Mouse (Mus musculus) bone marrow macrophage, adult 2 months (primary cell): ENCODE data around the gene Tars2. TPM values are rescaled to one million over a fixed set of nuclear protein-coding genes. Genes with fewer than 3 reads are reported as not detected.
"Not testable (repeated sequence)": the region's sequence is repeated elsewhere in the genome, so short reads cannot be mapped to it uniquely, and the experiment has no call there.

Experiments
- H3K27ac ChIP-seq: 2 replicates; pipeline ENCODE4 v1.5.1; 2012; ENCODE audit warnings: low read depth, low read length; ENCODE audit not compliant: insufficient read depth
- H3K4me1 ChIP-seq: 2 replicates; pipeline ENCODE4 v1.6.1; 2012; ENCODE audit warnings: low read length; ENCODE audit not compliant: control insufficient read depth, insufficient read depth
- H3K4me3 ChIP-seq: 2 replicates; pipeline ENCODE4 v1.5.1; 2012; ENCODE audit warnings: mild to moderate bottlenecking, low read length, moderate library complexity; ENCODE audit not compliant: insufficient read depth
- CTCF ChIP-seq: IDR thresholded peaks from 2 replicates; pipeline ENCODE4 v1.5.1; 2012; ENCODE audit warnings: low read depth, mild to moderate bottlenecking, low read length, moderate library complexity
- POLR2A ChIP-seq: IDR thresholded peaks from 2 replicates; pipeline ENCODE4 v1.6.1; 2012; ENCODE audit warnings: mild to moderate bottlenecking, low read depth, low read length, borderline replicate concordance
- polyA plus RNA-seq: library from polyadenylated mRNA; stranded (reverse); fragments of >200 nt; gene quantifications from 2 replicates; pipeline ENCODE4 v1.2.4, GENCODE M21; 2012; ENCODE audit not compliant: missing spikeins, insufficient read depth, insufficient read length

Tars2 gene
- polyA plus RNA-seq, 1 experiment, result 27.8 TPM

- TF ChIP-seq CTCF (no peak), POLR2A (no peak)
- Histone ChIP-seq H3K27ac (no peak overlapping the region), H3K4me1 (peaks cover 14% of the 10 kb centered on the region), H3K4me3 (no peak overlapping the region)
Observed at GRCm38 (mm10) chr3:95701877-95702540, 58.0 kb downstream of the Tars2 start.

DNA sequence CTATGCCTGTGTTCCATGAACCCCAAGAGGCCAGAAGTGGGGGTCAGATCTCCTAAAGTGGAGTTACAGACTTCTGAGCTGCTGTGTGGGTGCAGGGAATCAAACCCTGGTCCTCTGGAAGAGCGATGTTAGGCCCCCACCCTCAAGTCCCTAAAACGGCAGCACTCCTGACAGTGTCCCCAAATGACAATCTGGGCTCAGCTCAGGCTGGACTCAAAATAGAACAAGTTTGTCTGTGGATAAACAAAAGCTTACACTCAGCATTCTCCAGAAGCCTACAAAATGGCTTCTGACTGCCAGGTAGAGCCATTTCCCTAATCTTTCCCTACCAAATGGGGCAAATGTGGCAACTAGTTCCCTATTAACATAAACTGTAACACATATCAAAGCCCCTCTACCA lies 58.9 kb downstream of the Tars2 start:
- H3K4me1 ChIP-seq, result peaks cover 8% of the 10 kb centered on the region
- H3K4me3 ChIP-seq, result no peak overlapping the region
- H3K27ac ChIP-seq, result no peak overlapping the region
- TF ChIP-seq POLR2A (no peak), CTCF (no peak)

DNA sequence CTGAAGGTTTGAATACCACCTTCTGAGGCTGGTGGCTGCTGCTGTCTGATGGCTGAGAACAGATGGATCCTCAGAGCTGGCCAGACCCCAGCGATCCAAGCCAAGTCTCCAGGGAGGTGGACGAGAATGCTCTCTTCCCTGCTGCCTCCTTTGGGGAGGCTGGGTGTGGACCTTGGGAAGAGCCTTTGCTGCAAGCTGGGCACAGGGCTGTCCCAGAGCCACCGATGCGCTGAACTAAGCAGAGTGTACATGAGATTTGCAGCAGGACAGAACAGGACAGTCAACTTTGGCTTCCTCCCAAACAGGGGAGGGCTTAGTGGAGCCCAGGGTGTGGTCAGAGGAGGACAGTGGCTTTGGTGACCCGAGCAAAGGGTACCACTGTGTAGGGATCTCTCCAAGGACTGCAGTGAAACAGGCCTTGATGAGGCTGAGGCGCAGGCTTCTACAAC lies 59.7 kb downstream of the Tars2 start:
- H3K4me3 ChIP-seq, result no peak overlapping the region
- no peak for TF ChIP-seq POLR2A
- no peak for TF ChIP-seq CTCF
- no peak overlapping the region for H3K27ac ChIP-seq
- H3K4me1 ChIP-seq, result peaks cover 8% of the 10 kb centered on the region; the same call in 1 of the 2 replicates

GRCm38 (mm10) chr3:95698286-95698685 lies 61.7 kb downstream of the Tars2 start:
- no peak overlapping the region for H3K4me3 ChIP-seq
- H3K27ac ChIP-seq, result no peak overlapping the region
- TF ChIP-seq CTCF (no peak), POLR2A (no peak)
- H3K4me1 ChIP-seq, result peaks cover 26% of the 10 kb centered on the region

DNA sequence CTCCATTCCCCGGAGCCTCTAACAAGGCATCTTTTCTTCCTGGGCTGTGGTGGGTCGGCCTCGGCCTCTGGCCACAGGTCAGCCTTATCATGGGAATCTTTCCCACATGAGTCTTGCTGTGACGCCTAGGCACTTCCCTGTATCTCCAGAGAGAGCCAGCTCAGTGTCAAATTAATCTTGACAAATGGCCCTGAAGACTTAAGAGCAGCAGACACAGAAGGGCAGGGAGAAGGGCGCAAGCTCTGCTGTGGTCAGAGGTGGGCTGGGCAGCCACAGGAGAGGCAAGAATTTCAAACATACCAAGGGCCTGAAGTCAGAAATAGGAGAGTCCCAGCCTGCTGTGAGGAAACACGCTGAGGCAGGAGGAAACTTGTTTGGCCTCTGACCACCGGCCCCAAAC lies 63.6 kb downstream of the Tars2 start:
- no peak for TF ChIP-seq CTCF
- no peak for TF ChIP-seq POLR2A
- Histone ChIP-seq H3K4me3 (no peak overlapping the region), H3K27ac (no peak overlapping the region), H3K4me1 (peaks cover 30% of the 10 kb centered on the region)

- Histone ChIP-seq H3K27ac (no peak overlapping the region), H3K4me1 (peaks cover 28% of the 10 kb centered on the region), H3K4me3 (no peak overlapping the region)
- no peak for TF ChIP-seq CTCF
- TF ChIP-seq POLR2A, result no peak
Observed at GRCm38 (mm10) chr3:95695796-95696195, 64.2 kb downstream of the Tars2 start.

GRCm38 (mm10) chr3:95694808-95695703 lies 65.0 kb downstream of the Tars2 start:
- TF ChIP-seq CTCF (no peak), POLR2A (no peak)
- no peak overlapping the region for H3K27ac ChIP-seq
- peaks cover 28% of the 10 kb centered on the region for H3K4me1 ChIP-seq
- no peak overlapping the region for H3K4me3 ChIP-seq

DNA sequence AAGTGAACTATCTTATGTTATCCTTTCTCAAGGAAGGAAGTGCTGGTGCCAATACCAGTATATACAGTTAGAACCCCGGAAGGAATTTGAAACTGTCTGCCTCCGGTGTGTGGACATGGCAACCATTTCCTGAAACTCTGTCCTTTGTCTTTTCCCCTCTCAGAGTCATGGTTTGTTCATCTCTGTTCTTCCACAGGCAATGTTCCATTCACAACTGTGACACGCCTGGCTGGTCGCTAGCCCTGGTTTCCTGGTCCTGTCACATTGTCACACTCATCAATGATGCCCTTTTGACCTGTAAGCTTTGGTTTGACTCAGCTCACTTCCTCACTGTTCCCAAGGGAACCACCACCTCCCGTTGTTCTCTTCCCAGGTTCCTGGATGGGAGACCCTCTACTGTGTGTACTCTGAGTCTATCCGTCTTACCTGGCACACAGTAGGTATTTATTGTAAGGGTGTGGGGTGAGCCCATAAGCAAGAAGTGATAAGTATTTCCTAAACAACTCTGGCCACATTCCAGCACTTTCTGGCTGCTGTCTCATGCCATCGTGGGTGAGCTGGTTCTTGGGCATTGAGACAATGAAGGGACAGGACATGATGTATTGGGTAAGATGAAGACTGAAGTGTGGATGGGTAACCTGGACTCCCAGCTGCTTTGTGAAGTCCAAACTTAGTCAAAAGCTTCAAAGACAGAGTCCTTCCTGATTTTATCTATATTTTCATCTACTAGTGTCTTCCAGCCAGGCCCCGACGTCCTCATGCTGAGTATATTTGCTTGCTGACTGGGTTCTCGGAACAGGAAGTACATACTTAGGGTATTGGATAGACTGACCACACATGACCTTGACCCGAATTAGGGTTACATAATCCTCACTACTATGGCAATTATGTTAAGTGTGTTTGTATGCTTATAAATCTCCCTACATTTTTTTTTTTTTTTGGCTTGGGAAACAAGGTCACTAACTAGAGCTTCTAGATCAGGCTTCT lies 65.9 kb downstream of the Tars2 start:
- Histone ChIP-seq H3K4me1 (peaks cover 28% of the 10 kb centered on the region), H3K4me3 (no peak overlapping the region), H3K27ac (peak overlapping the region; percentile 48)
- no peak for TF ChIP-seq POLR2A
- no peak for TF ChIP-seq CTCF

DNA sequence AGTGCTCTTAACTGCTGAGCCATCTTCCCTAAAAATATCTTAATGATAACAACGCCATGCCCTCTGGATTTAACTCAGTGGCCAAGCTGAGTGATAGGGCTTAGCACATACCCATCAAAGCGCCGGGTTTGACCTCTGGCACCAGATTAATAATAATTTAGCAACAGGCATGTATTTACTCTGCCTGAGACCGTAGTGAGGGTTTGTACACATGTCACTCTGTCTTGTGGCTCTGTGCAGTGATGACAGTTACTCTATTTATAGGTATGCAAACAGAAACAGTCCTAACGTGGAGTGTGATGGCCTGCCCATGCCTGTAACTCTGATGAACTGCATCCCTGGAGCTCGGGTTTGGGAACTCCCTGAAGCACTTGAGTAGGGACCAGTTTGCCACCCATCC lies 67.3 kb downstream of the Tars2 start:
- TF ChIP-seq POLR2A, result no peak
- H3K4me3 ChIP-seq, result no peak overlapping the region
- peaks cover 36% of the 10 kb centered on the region for H3K4me1 ChIP-seq
- no peak overlapping the region for H3K27ac ChIP-seq

- H3K27ac ChIP-seq, H3K4me3 ChIP-seq: not testable (repeated sequence)
- peaks cover 42% of the 10 kb centered on the region for H3K4me1 ChIP-seq
Observed at GRCm38 (mm10) chr3:95690552-95690951, 69.5 kb downstream of the Tars2 start.
